Mouse (Mus musculus) E14TG2a.4 (cell line): ENCODE data around the gene Adamtsl4.

Experiments
- H3K27me3 ChIP-seq: 2 replicates; pipeline ENCODE4 v1.6.1; 2014; ENCODE audit warnings: low read length, control low read depth; ENCODE audit not compliant: insufficient read depth
- H3K36me3 ChIP-seq: 2 replicates; pipeline ENCODE4 v1.6.1; 2014; ENCODE audit warnings: low read length, control low read depth; ENCODE audit not compliant: insufficient read depth
- H3K4me1 ChIP-seq: replicated peaks from 2 replicates; pipeline ENCODE4 v1.6.1; 2014; ENCODE audit warnings: low read depth, low read length, control low read depth
- H3K4me3 ChIP-seq: replicated peaks from 2 replicates; pipeline ENCODE4 v1.5.1; 2014; ENCODE audit warnings: mild to moderate bottlenecking, low read length
- H3K9me3 ChIP-seq: 2 replicates; pipeline ENCODE4 v1.6.1; 2014; ENCODE audit warnings: low read length, control low read depth
- CTCF ChIP-seq: conservative IDR thresholded peaks from 2 replicates; pipeline ENCODE4 v1.5.1; 2014; ENCODE audit warnings: low read length
- NANOG ChIP-seq: IDR thresholded peaks from 2 replicates; pipeline ENCODE4 v1.6.1; 2014; ENCODE audit warnings: borderline replicate concordance, low read length, mixed read lengths
- POU5F1 ChIP-seq: IDR thresholded peaks from 2 replicates; pipeline ENCODE4 v1.6.1; 2014; ENCODE audit warnings: low read length, borderline replicate concordance

Gene Adamtsl4

GRCm38 (mm10) chr3:95704612-95705011, 16.9 kb upstream of the Adamtsl4 start:
- H3K9me3 ChIP-seq: peaks cover 8% of the 10 kb centered on the region
- TF ChIP-seq POU5F1 (no peak), NANOG (no peak), CTCF (no peak)
- no peak overlapping the region for H3K4me3 ChIP-seq
- H3K4me1 ChIP-seq: peaks cover 36% of the 10 kb centered on the region
- no peaks in the 10 kb centered on the region for H3K36me3 ChIP-seq
- no peaks in the 10 kb centered on the region for H3K27me3 ChIP-seq

- Histone ChIP-seq H3K4me1 (peaks cover 39% of the 10 kb centered on the region), H3K27me3 (no peaks in the 10 kb centered on the region), H3K9me3 (no peaks in the 10 kb centered on the region), H3K36me3 (no peaks in the 10 kb centered on the region), H3K4me3 (no peak overlapping the region)
- TF ChIP-seq POU5F1 (no peak), NANOG (no peak), CTCF (no peak)
These were observed 15.6 kb upstream of the Adamtsl4 start for GRCm38 (mm10) chr3:95703276-95703675.

GRCm38 (mm10) chr3:95701877-95702540, 14.3 kb upstream of the Adamtsl4 start:
- Histone ChIP-seq H3K36me3 (no peaks in the 10 kb centered on the region), H3K9me3 (no peaks in the 10 kb centered on the region), H3K4me1 (peaks cover 39% of the 10 kb centered on the region), H3K4me3 (peak overlapping the region; percentile 39), H3K27me3 (no peaks in the 10 kb centered on the region)
- peak; percentile 27; the same call in 1 of the 2 replicates for TF ChIP-seq NANOG
- TF ChIP-seq POU5F1: no peak
- no peak for TF ChIP-seq CTCF

GRCm38 (mm10) chr3:95701085-95701484, 13.4 kb upstream of the Adamtsl4 start:
- no peaks in the 10 kb centered on the region for H3K9me3 ChIP-seq
- no peaks in the 10 kb centered on the region for H3K27me3 ChIP-seq
- H3K4me3 ChIP-seq: peak overlapping the region; percentile 39
- H3K36me3 ChIP-seq: no peaks in the 10 kb centered on the region
- TF ChIP-seq POU5F1 (no peak), CTCF (no peak), NANOG (no peak)
- peaks cover 39% of the 10 kb centered on the region for H3K4me1 ChIP-seq

- no peak for TF ChIP-seq NANOG
- TF ChIP-seq CTCF: no peak
- TF ChIP-seq POU5F1: no peak
- no peaks in the 10 kb centered on the region for H3K36me3 ChIP-seq
- H3K4me3 ChIP-seq: 0 out of 2 replicates have a peak overlapping the region, but pooled peaks have one; percentile 0
- H3K27me3 ChIP-seq: no peaks in the 10 kb centered on the region
- no peaks in the 10 kb centered on the region for H3K9me3 ChIP-seq
- H3K4me1 ChIP-seq: peaks cover 39% of the 10 kb centered on the region
These were observed 12.5 kb upstream of the Adamtsl4 start for GRCm38 (mm10) chr3:95700233-95700681.

- no peak overlapping the region for H3K4me3 ChIP-seq
These were observed 10.6 kb upstream of the Adamtsl4 start for GRCm38 (mm10) chr3:95698286-95698685.

GRCm38 (mm10) chr3:95696360-95696759, 8.6 kb upstream of the Adamtsl4 start:
- Histone ChIP-seq H3K4me1 (peaks cover 21% of the 10 kb centered on the region), H3K9me3 (no peaks in the 10 kb centered on the region), H3K4me3 (no peak overlapping the region), H3K27me3 (no peaks in the 10 kb centered on the region), H3K36me3 (no peaks in the 10 kb centered on the region)
- TF ChIP-seq POU5F1 (no peak), NANOG (no peak), CTCF (no peak)

More at GRCm38 (mm10) chr3:95698286-95698685, 10.6 kb upstream of the Adamtsl4 start:
- no peaks in the 10 kb centered on the region for H3K27me3 ChIP-seq
- H3K9me3 ChIP-seq: no peaks in the 10 kb centered on the region
- no peaks in the 10 kb centered on the region for H3K36me3 ChIP-seq
- TF ChIP-seq NANOG: no peak
- TF ChIP-seq POU5F1: no peak
- TF ChIP-seq CTCF: no peak
- peaks cover 35% of the 10 kb centered on the region for H3K4me1 ChIP-seq

GRCm38 (mm10) chr3:95695796-95696195, 8.1 kb upstream of the Adamtsl4 start:
- TF ChIP-seq NANOG (no peak), CTCF (no peak), POU5F1 (no peak)
- Histone ChIP-seq H3K27me3 (no peaks in the 10 kb centered on the region), H3K36me3 (no peaks in the 10 kb centered on the region), H3K9me3 (no peaks in the 10 kb centered on the region), H3K4me1 (peaks cover 15% of the 10 kb centered on the region), H3K4me3 (no peak overlapping the region)
